Mouse (Mus musculus) erythroblast, embryonic 14.5 days (primary cell): ENCODE results near the gene Ceacam20.

Source experiments
- GATA1 ChIP-seq: IDR thresholded peaks from 2 replicates; pipeline ENCODE4 v1.6.1; 2012; ENCODE audit warnings: low read length, inconsistent platforms, mixed read lengths
- TAL1 ChIP-seq: IDR thresholded peaks from 3 replicates; pipeline ENCODE4 v1.6.1; 2012; ENCODE audit warnings: low read length, inconsistent platforms, mixed read lengths

- TF ChIP-seq GATA1 (no peak), TAL1 (no peak)
Measured at GRCm38 (mm10) chr7:19953054-19953453, 12.2 kb upstream of the Ceacam20 start.
